Mouse (Mus musculus) cerebellum, postnatal 25 days (tissue): ENCODE measurements around the gene Apool.

ENCODE experiments used
- DNase-seq, 2 experiments: peaks; one replicate each; pipeline ENCODE4 v3.0.0; 2021; ENCODE audit warnings: mixed read lengths in 2 of 2

Gene Apool

GRCm38 (mm10) chrX:112310804-112311530 is at the start of gene Apool:
Gene Apool, plus strand, starts transcription at chrX:112311334.
- DNase-seq = peak; percentile 82 to 88

- no peak for DNase-seq
Observed at GRCm38 (mm10) chrX:112273550-112273949, 37.6 kb upstream of the Apool start.

GRCm38 (mm10) chrX:112311531-112311887 is 375 bp downstream of the Apool start:
- peak in 1 of 2 experiments; percentile 25 for DNase-seq

- no peak for DNase-seq
Observed at GRCm38 (mm10) chrX:112312094-112312493, 960 bp downstream of the Apool start.

- no peak for DNase-seq
Observed at GRCm38 (mm10) chrX:112320273-112320672, 9.1 kb downstream of the Apool start.

- peak in 1 of 2 experiments; percentile 13 for DNase-seq
Observed at GRCm38 (mm10) chrX:112339486-112339885, 28.4 kb downstream of the Apool start.

- DNase-seq = no peak
Observed at GRCm38 (mm10) chrX:112347467-112348394, 36.6 kb downstream of the Apool start.

GRCm38 (mm10) chrX:112348395-112348791 is 37.3 kb downstream of the Apool start:
- DNase-seq = peak in 1 of 2 experiments; percentile 11

- DNase-seq = no peak
Observed at GRCm38 (mm10) chrX:112368426-112368825, 57.3 kb downstream of the Apool start.

- peak; percentile 5 to 22 for DNase-seq
Observed at GRCm38 (mm10) chrX:112370577-112371410, 59.7 kb downstream of the Apool start.

GRCm38 (mm10) chrX:112406679-112407078 is 95.5 kb downstream of the Apool start, which contains the start of gene Satl1:
Gene Satl1, minus strand, starts transcription at chrX:112406779.
- no peak for DNase-seq

GRCm38 (mm10) chrX:112412309-112412708 is 101.2 kb downstream of the Apool start:
- DNase-seq = no peak
